Mouse (Mus musculus): ENCODE results near the gene Ap1s1.

Gene Ap1s1

GRCm38 (mm10) chr5:137045402-137046323 is at the start of gene Ap1s1:
TSS of gene Ap1s1 (minus strand) at chr5:137046135.
- DNase-seq = peak; percentile 98

GRCm38 (mm10) chr5:137095135-137095534 is 49.2 kb upstream of the Ap1s1 start:
- DNase-seq = no peak

GRCm38 (mm10) chr5:137093720-137094119 is 47.8 kb upstream of the Ap1s1 start:
- no peak for DNase-seq

- no peak for DNase-seq
Measured at GRCm38 (mm10) chr5:137091560-137091959, 45.6 kb upstream of the Ap1s1 start.

GRCm38 (mm10) chr5:137090870-137091269 is 44.9 kb upstream of the Ap1s1 start:
- no peak for DNase-seq

GRCm38 (mm10) chr5:137087410-137087809 is 41.5 kb upstream of the Ap1s1 start:
- no peak for DNase-seq

GRCm38 (mm10) chr5:137085731-137086130 is 39.8 kb upstream of the Ap1s1 start:
- no peak for DNase-seq

GRCm38 (mm10) chr5:137085021-137085420 is 39.1 kb upstream of the Ap1s1 start:
- DNase-seq = no peak

- no peak for DNase-seq
Measured at GRCm38 (mm10) chr5:137083051-137083450, 37.1 kb upstream of the Ap1s1 start.

GRCm38 (mm10) chr5:137079849-137080248 is 33.9 kb upstream of the Ap1s1 start:
- DNase-seq = no peak

- no peak for DNase-seq
Measured at GRCm38 (mm10) chr5:137078616-137079015, 32.7 kb upstream of the Ap1s1 start.

- no peak for DNase-seq
Measured at GRCm38 (mm10) chr5:137078041-137078440, 32.1 kb upstream of the Ap1s1 start.

- DNase-seq = no peak
Measured at GRCm38 (mm10) chr5:137077187-137077586, 31.3 kb upstream of the Ap1s1 start.

- DNase-seq = no peak
Measured at GRCm38 (mm10) chr5:137076191-137076930, 30.4 kb upstream of the Ap1s1 start.

- no peak for DNase-seq
Measured at GRCm38 (mm10) chr5:137075726-137076125, 29.8 kb upstream of the Ap1s1 start.

- DNase-seq = no peak
Measured at GRCm38 (mm10) chr5:137074191-137074651, 28.3 kb upstream of the Ap1s1 start.

- DNase-seq = no peak
Measured at GRCm38 (mm10) chr5:137073141-137073540, 27.2 kb upstream of the Ap1s1 start.

- DNase-seq = peak; percentile 56 to 67
Measured at GRCm38 (mm10) chr5:137072079-137072960, 26.4 kb upstream of the Ap1s1 start, which contains the start of gene Serpine1. TSS of gene Serpine1 (minus strand) at chr5:137072268.

- no peak for DNase-seq
Measured at GRCm38 (mm10) chr5:137070881-137071605, 25.1 kb upstream of the Ap1s1 start.

GRCm38 (mm10) chr5:137068711-137069110 is 22.8 kb upstream of the Ap1s1 start:
- DNase-seq = peak; percentile 9 to 46

- no peak for DNase-seq
Measured at GRCm38 (mm10) chr5:137065923-137066322, 20.0 kb upstream of the Ap1s1 start.

- no peak for DNase-seq
Measured at GRCm38 (mm10) chr5:137065454-137065853, 19.5 kb upstream of the Ap1s1 start.
